In genomic region chr17:29795050-29795770, GRCm38 (mm10) we compare ENCODE assay signal across 8 mouse cellular contexts.
DNase-seq lines count a peak whose midpoint lies in the region; ATAC-seq and TF ChIP-seq lines count a peak whose summit lies in the region.
"Had no signal": no experiment of that assay in that cellular context is flagged by ENCODE, and none has a peak within 500 bp of the region (broad histone marks: within the 10 kb centered on the region; RNA-seq: fewer than 3 reads in every experiment).

No protein-coding gene starts in this region.

- H3K27ac ChIP-seq in lung, embryonic 16.5 days (ENCODE audit: low read length), result no peak overlapping the region
- no peak overlapping the region for H3K27ac ChIP-seq in lung, postnatal 0 days (ENCODE audit: low read length)
- peak overlapping the region; percentile 82 for H3K27ac ChIP-seq in forebrain, embryonic 13.5 days
- 0 out of 2 replicates have a peak overlapping the region, but pooled peaks have one; percentile 0 for H3K27ac ChIP-seq in limb, embryonic 14.5 days (replicated peaks; ENCODE audit: low read depth, low read length)
- no peak overlapping the region for H3K27ac ChIP-seq in gastrocnemius, adult 2 months

- H3K9ac ChIP-seq in lung, embryonic 16.5 days (ENCODE audit: low read length), result peak overlapping the region; percentile 17; the same call in 1 of the 2 replicates
- H3K9ac ChIP-seq in lung, postnatal 0 days (replicated peaks; ENCODE audit: low read depth), result no peak overlapping the region
- H3K9ac ChIP-seq in forebrain, embryonic 13.5 days, result peak overlapping the region; percentile 62
- peak overlapping the region; percentile 45 for H3K9ac ChIP-seq in limb, embryonic 14.5 days (ENCODE audit: low read depth, low read length, severe bottlenecking)

- no peak for TF ChIP-seq POLR2A in limb, embryonic 14.5 days (IDR thresholded peaks at IDR 0.05; ENCODE audit: borderline replicate concordance, extremely low read depth, insufficient read depth, insufficient read length)

- no peak overlapping the region for H3K4me3 ChIP-seq in lung, embryonic 16.5 days (ENCODE audit: low read length)
- H3K4me3 ChIP-seq in lung, postnatal 0 days (ENCODE audit: low read depth, low read length), result no peak overlapping the region
- peak overlapping the region; percentile 26 for H3K4me3 ChIP-seq in forebrain, embryonic 13.5 days
- peak overlapping the region; percentile 16 for H3K4me3 ChIP-seq in limb, embryonic 14.5 days (replicated peaks; ENCODE audit: low read length)
- H3K4me3 ChIP-seq in gastrocnemius, adult 2 months, result no peak overlapping the region
- H3K4me3 ChIP-seq: megakaryocyte, embryonic 14.5 days had no signal

- TF ChIP-seq CTCF in lung, postnatal 0 days (IDR thresholded peaks at IDR 0.05), result no peak
- no peak for TF ChIP-seq CTCF in gastrocnemius, adult 2 months (IDR thresholded peaks at IDR 0.05)

- no peak; the same call in 1 of the 2 replicates for ATAC-seq in lung, embryonic 16.5 days (ENCODE audit: low read depth)
- ATAC-seq in lung, postnatal 0 days, result no peak
- ATAC-seq in forebrain, embryonic 13.5 days, result peak; percentile 66
- ATAC-seq in limb, embryonic 14.5 days (ENCODE audit: low FRiP score, low read depth), result peak; percentile 64; the same call in 1 of the 2 replicates

- peak overlapping the region; percentile 34; the same call in 1 of the 2 replicates for H3K4me2 ChIP-seq in lung, embryonic 16.5 days (ENCODE audit: low read depth, low read length)
- no peak overlapping the region for H3K4me2 ChIP-seq in lung, postnatal 0 days (replicated peaks; ENCODE audit: low read depth, low read length)
- peak overlapping the region; percentile 63 for H3K4me2 ChIP-seq in forebrain, embryonic 13.5 days
- peak overlapping the region; percentile 45 for H3K4me2 ChIP-seq in limb, embryonic 14.5 days (replicated peaks; ENCODE audit: low read depth, low read length, severe bottlenecking)

- peaks cover 8% of the 10 kb centered on the region; the same call in 1 of the 2 replicates for H3K27me3 ChIP-seq in lung, embryonic 16.5 days (ENCODE audit: control insufficient read depth, insufficient read depth, low read depth, low read length)
- no peaks in the 10 kb centered on the region for H3K27me3 ChIP-seq in lung, postnatal 0 days (replicated peaks; ENCODE audit: insufficient read depth, low read length)
- H3K27me3 ChIP-seq in forebrain, embryonic 13.5 days, result no peaks in the 10 kb centered on the region
- no peaks in the 10 kb centered on the region for H3K27me3 ChIP-seq in limb, embryonic 14.5 days (ENCODE audit: control insufficient read depth, insufficient read depth, low read length)

- H3K4me1 ChIP-seq in lung, embryonic 16.5 days (replicated peaks; ENCODE audit: control insufficient read depth, insufficient read depth, low read length), result peaks cover 6% of the 10 kb centered on the region; the same call in 1 of the 2 replicates
- no peaks in the 10 kb centered on the region for H3K4me1 ChIP-seq in lung, postnatal 0 days (ENCODE audit: insufficient read depth, low read depth, low read length)
- H3K4me1 ChIP-seq in forebrain, embryonic 13.5 days, result peaks cover 51% of the 10 kb centered on the region
- H3K4me1 ChIP-seq in limb, embryonic 14.5 days (ENCODE audit: control insufficient read depth, insufficient read depth, low read length), result peaks cover 6% of the 10 kb centered on the region

- no peak for TF ChIP-seq EP300 in lung, postnatal 0 days (IDR thresholded peaks at IDR 0.05)

- no peaks in the 10 kb centered on the region for H3K36me3 ChIP-seq in lung, embryonic 16.5 days (ENCODE audit: control insufficient read depth, insufficient read depth, low read length)
- no peaks in the 10 kb centered on the region for H3K36me3 ChIP-seq in lung, postnatal 0 days (ENCODE audit: insufficient read depth, low read length)
- H3K36me3 ChIP-seq in forebrain, embryonic 13.5 days (ENCODE audit: poor library complexity, severe bottlenecking), result no peaks in the 10 kb centered on the region
- no peaks in the 10 kb centered on the region for H3K36me3 ChIP-seq in limb, embryonic 14.5 days (ENCODE audit: control insufficient read depth, insufficient read depth, low read length)

- intact Hi-C loops in gastrocnemius, adult 2 months (cut with DNase I), result loop anchor here (5.0 kb wide), 1 partner anchor 52 kb away; no protein-coding TSS in a partner anchor

- no peak for DNase-seq in lung, postnatal 0 days (ENCODE audit: low spot score)
- no peak for DNase-seq in limb, embryonic 14.5 days (ENCODE audit: low spot score)
- peak; percentile 45 for DNase-seq in telencephalon, adult 2 months (ENCODE audit: low read depth, low spot score)
- no peak for DNase-seq in gastrocnemius, adult 2 months
- no peak for DNase-seq in adrenal gland, adult 2 months

- WGBS in lung, embryonic 16.5 days, result 4% methylated on average over 21 of the region's 23 CpGs
- 12% methylated on average over 20 of the region's 23 CpGs for WGBS in lung, postnatal 0 days
- 2% methylated on average over 22 of the region's 23 CpGs for WGBS in forebrain, embryonic 13.5 days
- WGBS in limb, embryonic 14.5 days, result 4% methylated on average over 23 of the region's 23 CpGs

- no peaks in the 10 kb centered on the region for H3K9me3 ChIP-seq in lung, embryonic 16.5 days (ENCODE audit: control insufficient read depth, low read length)
- H3K9me3 ChIP-seq in lung, postnatal 0 days (ENCODE audit: low read length), result no peaks in the 10 kb centered on the region
- no peaks in the 10 kb centered on the region for H3K9me3 ChIP-seq in forebrain, embryonic 13.5 days (replicated peaks)
- no peaks in the 10 kb centered on the region for H3K9me3 ChIP-seq in limb, embryonic 14.5 days (ENCODE audit: control insufficient read depth, low read length)

Comparison
In these comparisons a context has a peak if more than half of its experiments do, and no peak if none do; other contexts are left out.
1. ATAC-seq: peak in forebrain, embryonic 13.5 days (single experiment) and limb, embryonic 14.5 days (single experiment); none in lung, embryonic 16.5 days (single experiment) and lung, postnatal 0 days (single experiment).
2. H3K27ac ChIP-seq: peak in forebrain, embryonic 13.5 days (single experiment) and limb, embryonic 14.5 days (single experiment); none in lung, embryonic 16.5 days (single experiment), lung, postnatal 0 days (single experiment) and gastrocnemius, adult 2 months (single experiment).
3. H3K4me3 ChIP-seq: peak in forebrain, embryonic 13.5 days (single experiment) and limb, embryonic 14.5 days (single experiment); none in lung, embryonic 16.5 days (single experiment), lung, postnatal 0 days (single experiment) and gastrocnemius, adult 2 months (single experiment).